Mouse (Mus musculus): ENCODE measurements around the gene Gm45140. TPM values are rescaled to one million over a fixed set of nuclear protein-coding genes. Genes with fewer than 3 reads are reported as not detected.

Gene Gm45140
- polyA plus RNA-seq, 1 experiment from 2014 or later: 2.8 TPM

GRCm38 (mm10) chr6:87809144-87809543 is 26.5 kb downstream of the Gm45140 start:
- 96% methylated on average over 2 of the region's 2 CpGs for WGBS
- H3K4me3 ChIP-seq: no peak overlapping the region
- no peak for ATAC-seq (ENCODE audit: low FRiP score, low read depth)
- H3K4me1 ChIP-seq: peaks cover 21% of the 10 kb centered on the region
- no peak overlapping the region for H3K9ac ChIP-seq (replicated peaks)
- peaks cover 12% of the 10 kb centered on the region; the same call in 1 of the 2 replicates for H3K36me3 ChIP-seq
- no peak overlapping the region for H3K27ac ChIP-seq (replicated peaks)
- peaks cover 8% of the 10 kb centered on the region; the same call in 1 of the 2 replicates for H3K27me3 ChIP-seq
- H3K9me3 ChIP-seq: no peaks in the 10 kb centered on the region
- no peak overlapping the region for H3K4me2 ChIP-seq (replicated peaks)

GRCm38 (mm10) chr6:87808521-87808920 is 27.1 kb downstream of the Gm45140 start:
- H3K4me1 ChIP-seq: peaks cover 21% of the 10 kb centered on the region
- H3K27me3 ChIP-seq: peaks cover 8% of the 10 kb centered on the region; the same call in 1 of the 2 replicates
- no peak overlapping the region for H3K9ac ChIP-seq (replicated peaks)
- no peak overlapping the region for H3K4me3 ChIP-seq
- WGBS: 82% methylated on average over 3 of the region's 3 CpGs
- no peak for ATAC-seq (ENCODE audit: low FRiP score, low read depth)
- peaks cover 7% of the 10 kb centered on the region; the same call in 1 of the 2 replicates for H3K36me3 ChIP-seq
- H3K4me2 ChIP-seq (replicated peaks): no peak overlapping the region
- no peaks in the 10 kb centered on the region for H3K9me3 ChIP-seq
- H3K27ac ChIP-seq (replicated peaks): no peak overlapping the region

GRCm38 (mm10) chr6:87807735-87808440 is 27.7 kb downstream of the Gm45140 start:
- Histone ChIP-seq H3K9ac (replicated peaks) (no peak overlapping the region), H3K4me1 (peaks cover 21% of the 10 kb centered on the region), H3K4me2 (replicated peaks) (no peak overlapping the region), H3K36me3 (0 out of 2 replicates have a peak, but pooled peaks cover 3% of the 10 kb centered on the region), H3K27me3 (peaks cover 8% of the 10 kb centered on the region; the same call in 1 of the 2 replicates), H3K4me3 (no peak overlapping the region), H3K27ac (replicated peaks) (no peak overlapping the region), H3K9me3 (no peaks in the 10 kb centered on the region)
- 86% methylated on average over 4 of the region's 4 CpGs for WGBS
- ATAC-seq (ENCODE audit: low FRiP score, low read depth): no peak

GRCm38 (mm10) chr6:87806857-87807256 is 28.7 kb downstream of the Gm45140 start:
- Histone ChIP-seq H3K36me3 (0 out of 2 replicates have a peak, but pooled peaks cover 3% of the 10 kb centered on the region), H3K27me3 (peaks cover 4% of the 10 kb centered on the region; the same call in 1 of the 2 replicates), H3K9me3 (no peaks in the 10 kb centered on the region), H3K4me1 (peaks cover 13% of the 10 kb centered on the region), H3K9ac (replicated peaks) (no peak overlapping the region), H3K27ac (replicated peaks) (no peak overlapping the region), H3K4me3 (no peak overlapping the region), H3K4me2 (replicated peaks) (no peak overlapping the region)
- ATAC-seq (ENCODE audit: low FRiP score, low read depth): no peak
- 51% methylated on average over 2 of the region's 2 CpGs for WGBS

- H3K27ac ChIP-seq (replicated peaks): no peak overlapping the region
- WGBS: 86% methylated on average over 2 of the region's 2 CpGs
Measured at GRCm38 (mm10) chr6:87806028-87806427, 29.6 kb downstream of the Gm45140 start.

GRCm38 (mm10) chr6:87805448-87805847 is 30.1 kb downstream of the Gm45140 start:
- ATAC-seq (ENCODE audit: low FRiP score, low read depth): no peak
- no peak overlapping the region for H3K4me3 ChIP-seq
- 92% methylated on average over 7 of the region's 7 CpGs for WGBS

More at GRCm38 (mm10) chr6:87806028-87806427, 29.6 kb downstream of the Gm45140 start:
- ATAC-seq (ENCODE audit: low FRiP score, low read depth): no peak
- Histone ChIP-seq H3K9me3 (no peaks in the 10 kb centered on the region), H3K4me3 (no peak overlapping the region), H3K4me2 (replicated peaks) (no peak overlapping the region), H3K36me3 (0 out of 2 replicates have a peak, but pooled peaks cover 3% of the 10 kb centered on the region), H3K9ac (replicated peaks) (no peak overlapping the region), H3K27me3 (peaks cover 4% of the 10 kb centered on the region; the same call in 1 of the 2 replicates), H3K4me1 (peaks cover 10% of the 10 kb centered on the region)

GRCm38 (mm10) chr6:87804886-87805285 is 30.7 kb downstream of the Gm45140 start:
- H3K9ac ChIP-seq (replicated peaks): no peak overlapping the region
- H3K36me3 ChIP-seq: 0 out of 2 replicates have a peak, but pooled peaks cover 3% of the 10 kb centered on the region
- no peak overlapping the region for H3K4me3 ChIP-seq
- peaks cover 3% of the 10 kb centered on the region; the same call in 1 of the 2 replicates for H3K4me1 ChIP-seq
- H3K9me3 ChIP-seq: no peaks in the 10 kb centered on the region
- no peak for ATAC-seq (ENCODE audit: low FRiP score, low read depth)
- H3K4me2 ChIP-seq (replicated peaks): no peak overlapping the region
- 79% methylated on average over 7 of the region's 7 CpGs for WGBS
- 0 out of 2 replicates have a peak, but pooled peaks cover 4% of the 10 kb centered on the region for H3K27me3 ChIP-seq
- no peak overlapping the region for H3K27ac ChIP-seq (replicated peaks)

More at GRCm38 (mm10) chr6:87805448-87805847, 30.1 kb downstream of the Gm45140 start:
- Histone ChIP-seq H3K9me3 (no peaks in the 10 kb centered on the region), H3K4me2 (replicated peaks) (no peak overlapping the region), H3K27ac (replicated peaks) (no peak overlapping the region), H3K27me3 (0 out of 2 replicates have a peak, but pooled peaks cover 4% of the 10 kb centered on the region), H3K36me3 (0 out of 2 replicates have a peak, but pooled peaks cover 3% of the 10 kb centered on the region), H3K9ac (replicated peaks) (no peak overlapping the region), H3K4me1 (peaks cover 4% of the 10 kb centered on the region; the same call in 1 of the 2 replicates)

GRCm38 (mm10) chr6:87804036-87804435 is 31.6 kb downstream of the Gm45140 start:
- WGBS: 90% methylated on average over 1 of the region's 1 CpGs

GRCm38 (mm10) chr6:87802462-87802861 is 33.1 kb downstream of the Gm45140 start:
- H3K27ac ChIP-seq (replicated peaks): no peak overlapping the region
- no peaks in the 10 kb centered on the region for H3K36me3 ChIP-seq
- H3K4me3 ChIP-seq: no peak overlapping the region
- H3K27me3 ChIP-seq: no peaks in the 10 kb centered on the region
- 83% methylated on average over 7 of the region's 7 CpGs for WGBS
- H3K9ac ChIP-seq (replicated peaks): no peak overlapping the region
- no peaks in the 10 kb centered on the region for H3K9me3 ChIP-seq
- no peaks in the 10 kb centered on the region for H3K4me1 ChIP-seq
- no peak for ATAC-seq (ENCODE audit: low FRiP score, low read depth)
- H3K4me2 ChIP-seq (replicated peaks): no peak overlapping the region

More at GRCm38 (mm10) chr6:87804036-87804435, 31.6 kb downstream of the Gm45140 start:
- Histone ChIP-seq H3K9me3 (no peaks in the 10 kb centered on the region), H3K9ac (replicated peaks) (no peak overlapping the region), H3K27me3 (no peaks in the 10 kb centered on the region), H3K27ac (replicated peaks) (no peak overlapping the region), H3K4me2 (replicated peaks) (no peak overlapping the region), H3K4me1 (no peaks in the 10 kb centered on the region), H3K36me3 (0 out of 2 replicates have a peak, but pooled peaks cover 3% of the 10 kb centered on the region), H3K4me3 (no peak overlapping the region)
- no peak for ATAC-seq (ENCODE audit: low FRiP score, low read depth)

GRCm38 (mm10) chr6:87799576-87799975 is 36.0 kb downstream of the Gm45140 start:
- Histone ChIP-seq H3K9me3 (no peaks in the 10 kb centered on the region), H3K9ac (replicated peaks) (no peak overlapping the region), H3K27me3 (no peaks in the 10 kb centered on the region), H3K27ac (replicated peaks) (no peak overlapping the region), H3K4me1 (no peaks in the 10 kb centered on the region), H3K4me3 (no peak overlapping the region), H3K36me3 (no peaks in the 10 kb centered on the region), H3K4me2 (replicated peaks) (no peak overlapping the region)
- WGBS: 93% methylated on average over 6 of the region's 6 CpGs
- ATAC-seq (ENCODE audit: low FRiP score, low read depth): no peak

- no peak overlapping the region for H3K4me2 ChIP-seq (replicated peaks)
- H3K9ac ChIP-seq (replicated peaks): no peak overlapping the region
- ATAC-seq (ENCODE audit: low FRiP score, low read depth): no peak
- no peaks in the 10 kb centered on the region for H3K27me3 ChIP-seq
- peaks cover 4% of the 10 kb centered on the region for H3K36me3 ChIP-seq
- no peak overlapping the region for H3K27ac ChIP-seq (replicated peaks)
- WGBS: 43% methylated on average over 2 of the region's 2 CpGs
- H3K9me3 ChIP-seq: no peaks in the 10 kb centered on the region
- no peak overlapping the region for H3K4me3 ChIP-seq
- no peaks in the 10 kb centered on the region for H3K4me1 ChIP-seq
Measured at GRCm38 (mm10) chr6:87797321-87797720, 38.3 kb downstream of the Gm45140 start.

GRCm38 (mm10) chr6:87796251-87796880 is 39.2 kb downstream of the Gm45140 start:
- H3K4me1 ChIP-seq: no peaks in the 10 kb centered on the region
- no peak overlapping the region for H3K27ac ChIP-seq (replicated peaks)
- H3K9ac ChIP-seq (replicated peaks): no peak overlapping the region
- H3K36me3 ChIP-seq: peaks cover 9% of the 10 kb centered on the region
- H3K4me2 ChIP-seq (replicated peaks): no peak overlapping the region
- H3K9me3 ChIP-seq: no peaks in the 10 kb centered on the region
- H3K4me3 ChIP-seq: no peak overlapping the region
- H3K27me3 ChIP-seq: no peaks in the 10 kb centered on the region
- 96% methylated on average over 6 of the region's 6 CpGs for WGBS
- no peak for ATAC-seq (ENCODE audit: low FRiP score, low read depth)

Data from midbrain, embryonic 12.5 days (tissue).